Mouse (Mus musculus) CH12.LX (cell line): Measurements from ENCODE around the gene Ropn1. TPM values are rescaled to one million over a fixed set of nuclear protein-coding genes. Genes with fewer than 3 reads are reported as not detected.

Experiments
- DNase-seq: peaks from one replicate; pipeline ENCODE4 v3.0.0-alpha.2; 2013; ENCODE audit errors: extremely low read depth
- H3K27ac ChIP-seq: 2 replicates; pipeline ENCODE4 v1.5.1; 2012; ENCODE audit warnings: low read depth, mild to moderate bottlenecking, control low read depth, moderate library complexity; ENCODE audit not compliant: insufficient read depth
- H3K27me3 ChIP-seq: replicated peaks from 2 replicates; pipeline ENCODE3; 2012; ENCODE audit warnings: inconsistent platforms
- H3K36me3 ChIP-seq, 2 experiments: replicated peaks in 1 of 2; 2 replicates each; pipeline versions ENCODE3 to v1.6.1; 2012; ENCODE audit warnings: inconsistent platforms in 1 of 2, low read length in 1 of 2, mild to moderate bottlenecking in 1 of 2, mixed read lengths in 1 of 2, moderate library complexity in 1 of 2; ENCODE audit not compliant: control insufficient read depth in 1 of 2, insufficient read depth in 1 of 2
- H3K4me1 ChIP-seq, 2 experiments: 2 replicates each; pipeline ENCODE4 v1.6.1; 2012; ENCODE audit warnings: inconsistent platforms in 1 of 2, moderate library complexity in 1 of 2; ENCODE audit not compliant: insufficient read depth in 2 of 2, control insufficient read depth in 1 of 2
- H3K4me2 ChIP-seq: 2 replicates; pipeline ENCODE4 v1.6.1; 2012; ENCODE audit warnings: low read depth, mild to moderate bottlenecking, control low read depth; ENCODE audit not compliant: poor library complexity, insufficient read depth, severe bottlenecking
- H3K4me3 ChIP-seq, 3 experiments: fragments of 150-350 bp in 1 of 3; sonication (generic) in 1 of 3; replicated peaks in 1 of 3; 2 replicates each; pipeline versions ENCODE3 to v1.5.1; 2011 to 2012; ENCODE audit warnings: low read depth in 2 of 3, low read length in 2 of 3, mild to moderate bottlenecking in 2 of 3, moderate library complexity in 2 of 3, control low read depth in 1 of 3, improper control_type of control experiment in 1 of 3, inconsistent platforms in 1 of 3, mixed read lengths in 1 of 3; ENCODE audit not compliant: poor library complexity in 1 of 3
- H3K79me2 ChIP-seq: replicated peaks from 2 replicates; pipeline ENCODE4 v1.6.1; 2012; ENCODE audit warnings: mild to moderate bottlenecking, moderate library complexity; ENCODE audit not compliant: control insufficient read depth, poor library complexity, insufficient read depth, severe bottlenecking; ENCODE audit errors: extremely low read depth
- H3K9ac ChIP-seq: 2 replicates; pipeline ENCODE4 v1.6.1; 2012; ENCODE audit warnings: low read depth, mild to moderate bottlenecking, control low read depth, moderate library complexity; ENCODE audit not compliant: insufficient read depth
- H3K9me3 ChIP-seq: replicated peaks from 2 replicates; pipeline ENCODE3; 2012; ENCODE audit warnings: low read length, inconsistent platforms, mixed read lengths
- BHLHE40 ChIP-seq: IDR thresholded peaks from 2 replicates; pipeline ENCODE4 v1.6.1; 2011; ENCODE audit warnings: mild to moderate bottlenecking, low read depth, low read length, improper control_type of control experiment
- CHD1 ChIP-seq: IDR thresholded peaks from 2 replicates; pipeline ENCODE4 v1.6.1; 2012; ENCODE audit warnings: low read depth, low read length, improper control_type of control experiment, inconsistent platforms
- CHD2 ChIP-seq: IDR thresholded peaks from 2 replicates; pipeline ENCODE4 v1.6.1; 2011; ENCODE audit warnings: low read length, improper control_type of control experiment
- CTCF ChIP-seq, 2 experiments: IDR thresholded peaks in 1 of 2; conservative IDR thresholded peaks in 1 of 2; 2 replicates each; pipeline ENCODE4 v1.5.1; 2011 to 2012; ENCODE audit warnings: low read depth in 2 of 2, low read length in 2 of 2, improper control_type of control experiment in 1 of 2, inconsistent platforms in 1 of 2, mild to moderate bottlenecking in 1 of 2, moderate library complexity in 1 of 2
- EP300 ChIP-seq: IDR thresholded peaks from 2 replicates; pipeline ENCODE4 v1.6.1; 2011; ENCODE audit warnings: low read length, improper control_type of control experiment
- GABPA ChIP-seq: IDR thresholded peaks from 2 replicates; pipeline ENCODE4 v1.6.1; 2012; ENCODE audit warnings: low read depth, low read length, improper control_type of control experiment, inconsistent platforms; ENCODE audit not compliant: insufficient replicate concordance
- IRF4 ChIP-seq: IDR thresholded peaks from 2 replicates; pipeline ENCODE4 v1.6.1; 2014; ENCODE audit warnings: low read depth, mild to moderate bottlenecking, inconsistent platforms, low read length, improper control_type of control experiment
- JUN ChIP-seq: IDR thresholded peaks from 2 replicates; pipeline ENCODE4 v1.6.1; 2011; ENCODE audit warnings: low read depth, mild to moderate bottlenecking, low read length, improper control_type of control experiment, moderate library complexity; ENCODE audit not compliant: insufficient read depth
- JUND ChIP-seq: conservative IDR thresholded peaks from 2 replicates; pipeline ENCODE4 v1.6.1; 2011; ENCODE audit warnings: low read depth, low read length, improper control_type of control experiment
- MAFK ChIP-seq: IDR thresholded peaks from 2 replicates; pipeline ENCODE4 v1.6.1; 2011; ENCODE audit warnings: low read length, improper control_type of control experiment; ENCODE audit not compliant: insufficient replicate concordance
- MAX ChIP-seq: IDR thresholded peaks from 2 replicates; pipeline ENCODE4 v1.6.1; 2011; ENCODE audit warnings: low read length, improper control_type of control experiment
- MEF2A ChIP-seq: IDR thresholded peaks from 2 replicates; pipeline ENCODE4 v1.6.1; 2014; ENCODE audit warnings: low read depth, mild to moderate bottlenecking, inconsistent platforms, low read length, improper control_type of control experiment, borderline replicate concordance
- MXI1 ChIP-seq: IDR thresholded peaks from 2 replicates; pipeline ENCODE4 v1.6.1; 2011; ENCODE audit warnings: mild to moderate bottlenecking, low read depth, low read length, improper control_type of control experiment
- NELFE ChIP-seq: IDR thresholded peaks from 2 replicates; pipeline ENCODE4 v1.6.1; 2011; ENCODE audit warnings: low read depth, low read length, improper control_type of control experiment
- PAX5 ChIP-seq: IDR thresholded peaks from 2 replicates; pipeline ENCODE4 v1.6.1; 2012; ENCODE audit warnings: low read length, inconsistent platforms, mixed read lengths
- RCOR1 ChIP-seq: conservative IDR thresholded peaks from 2 replicates; pipeline ENCODE4 v1.6.1; 2012; ENCODE audit warnings: low read depth, mild to moderate bottlenecking, inconsistent platforms, low read length, improper control_type of control experiment
- SIN3A ChIP-seq: IDR thresholded peaks from 2 replicates; pipeline ENCODE4 v1.6.1; 2012; ENCODE audit warnings: low read length, improper control_type of control experiment, inconsistent platforms
- USF1 ChIP-seq: IDR thresholded peaks from 2 replicates; pipeline ENCODE4 v1.6.1; 2014; ENCODE audit warnings: low read depth, mild to moderate bottlenecking, inconsistent platforms, low read length, improper control_type of control experiment
- ZC3H11A ChIP-seq: IDR thresholded peaks from 2 replicates; pipeline ENCODE4 v1.6.1; 2012; ENCODE audit warnings: low read depth, mild to moderate bottlenecking, inconsistent platforms, low read length, improper control_type of control experiment
- ZKSCAN1 ChIP-seq: IDR thresholded peaks from 2 replicates; pipeline ENCODE4 v1.6.1; 2012; ENCODE audit warnings: low read depth, inconsistent platforms, low read length, improper control_type of control experiment, borderline replicate concordance
- ZMIZ1 ChIP-seq: IDR thresholded peaks from 2 replicates; pipeline ENCODE4 v1.6.1; 2012; ENCODE audit warnings: low read depth, mild to moderate bottlenecking, inconsistent platforms, low read length, improper control_type of control experiment
- dilution Hi-C: fragments of 300-500 bp; cut with MboI; formaldehyde crosslinking; loops from 2 replicates; pipeline ENCODE4 v1.14.3; 2020; ENCODE audit warnings: low sequenced_read_pairs; ENCODE audit not compliant: extremely low pct_unique_long_range_greater_than_20kb, extremely low pct_ligation_motif_present
- in situ Hi-C: fragments of 300-500 bp; cut with MboI; formaldehyde crosslinking; loops from 3 replicates; pipeline ENCODE4 v1.14.3; 2019; ENCODE audit warnings: low sequenced_read_pairs, low pct_ligation_motif_present, low pct_unique_long_range_greater_than_20kb, mixed read lengths
- polyA plus RNA-seq: library from polyadenylated mRNA; unstranded; fragments of >175 nt; gene quantifications from 2 replicates; pipeline ENCODE4 v1.2.1, GENCODE M21; 2012; ENCODE audit warnings: low read depth; ENCODE audit not compliant: insufficient read length
- total RNA-seq, 2 experiments: library from RNA; depleted of rRNA; stranded (reverse); fragments of 300-350 nt in 1 of 2; fragments of >200 nt in 1 of 2; gene quantifications; 2 replicates each; pipeline ENCODE4 v1.2.3; 2012 to 2014

Ropn1 gene
- total and polyA plus RNA-seq, 3 experiments, result not detected

GRCm38 (mm10) chr16:34671966-34672365 is 22.2 kb downstream of the Ropn1 start:
- TF ChIP-seq ZMIZ1, result no peak
- no peak for TF ChIP-seq BHLHE40
- no peak for TF ChIP-seq ZKSCAN1
- no peak for TF ChIP-seq MAX
- TF ChIP-seq CTCF (conservative IDR thresholded peaks at IDR 0.05 in 1 of 2, IDR thresholded peaks at IDR 0.05 in 1 of 2; ENCODE audit: low read depth in 2 of 2, low read length in 2 of 2), result no peak
- TF ChIP-seq SIN3A, result no peak
- no peak for TF ChIP-seq JUN
- Histone ChIP-seq H3K4me3 (no peak overlapping the region), H3K9ac (no peak overlapping the region), H3K4me1 (peaks cover 0 to 12% of the 10 kb centered on the region in 2 experiments; a peak in 3 of 4 replicates), H3K9me3 (no peaks in the 10 kb centered on the region), H3K27ac (no peak overlapping the region), H3K27me3 (peaks cover 14% of the 10 kb centered on the region), H3K79me2 (no peaks in the 10 kb centered on the region), H3K4me2 (no peak overlapping the region), H3K36me3 (no peaks in the 10 kb centered on the region)
- in situ Hi-C loops, result no loop called here
- DNase-seq, result no peak
- dilution Hi-C loops, result no loop called here

- in situ Hi-C loops, result no loop called here
- Histone ChIP-seq H3K27me3 (peaks cover 13% of the 10 kb centered on the region), H3K4me2 (no peak overlapping the region), H3K27ac (no peak overlapping the region), H3K9me3 (no peaks in the 10 kb centered on the region), H3K36me3 (no peaks in the 10 kb centered on the region), H3K79me2 (no peaks in the 10 kb centered on the region), H3K4me3 (no peak overlapping the region)
- no peak for DNase-seq
- TF ChIP-seq MAFK (0 out of 2 replicates have a peak, but pooled peaks have one; percentile 22), EP300 (no peak), ZMIZ1 (no peak)
- TF ChIP-seq, all 38 proteins: peak for 1
- H3K4me1 ChIP-seq, result peaks cover 0 to 5% of the 10 kb centered on the region in 2 experiments; a peak in 3 of 4 replicates
- dilution Hi-C loops, result no loop called here
- H3K9ac ChIP-seq, result no peak overlapping the region
Observed at GRCm38 (mm10) chr16:34672822-34673221, 23.1 kb downstream of the Ropn1 start.

GRCm38 (mm10) chr16:34674365-34674764 is 24.6 kb downstream of the Ropn1 start:
- DNase-seq, result no peak
- H3K27ac ChIP-seq, result no peak overlapping the region
- H3K4me1 ChIP-seq, result no peaks in the 10 kb centered on the region; a peak in 1 of 4 replicates
- no peaks in the 10 kb centered on the region for H3K9me3 ChIP-seq
- H3K27me3 ChIP-seq, result peaks cover 12% of the 10 kb centered on the region
- no peak overlapping the region for H3K9ac ChIP-seq
- no peak overlapping the region for H3K4me3 ChIP-seq
- dilution Hi-C loops, result no loop called here
- H3K4me2 ChIP-seq, result no peak overlapping the region
- no peak for TF ChIP-seq CHD2
- no peak for TF ChIP-seq SIN3A
- TF ChIP-seq NELFE, result no peak
- TF ChIP-seq RCOR1, result no peak
- no peak for TF ChIP-seq ZC3H11A
- TF ChIP-seq MEF2A, result no peak
- no peak for TF ChIP-seq MXI1
- TF ChIP-seq JUND, result no peak
- no peak for TF ChIP-seq IRF4
- no peak for TF ChIP-seq BHLHE40
- TF ChIP-seq CTCF (conservative IDR thresholded peaks at IDR 0.05 in 1 of 2, IDR thresholded peaks at IDR 0.05 in 1 of 2; ENCODE audit: low read depth in 2 of 2, low read length in 2 of 2), result no peak
- no peak for TF ChIP-seq ZKSCAN1
- no peak for TF ChIP-seq USF1
- no peak for TF ChIP-seq CHD1
- no peak for TF ChIP-seq GABPA
- no peak for TF ChIP-seq PAX5
- no peak for TF ChIP-seq ZMIZ1
- in situ Hi-C loops, result no loop called here
- H3K79me2 ChIP-seq, result no peaks in the 10 kb centered on the region
- no peaks in the 10 kb centered on the region for H3K36me3 ChIP-seq
